Mouse (Mus musculus) adrenal gland, postnatal 4 days (tissue): ENCODE data around the gene Fstl1. TPM values are rescaled to one million over a fixed set of nuclear protein-coding genes. Genes with fewer than 3 reads are reported as not detected.

Source experiments
- DNase-seq, 2 experiments: peaks; one replicate each; pipeline ENCODE4 v3.0.0; 2021 to 2022; ENCODE audit warnings: low spot score in 2 of 2, mixed read lengths in 2 of 2
- long read RNA-seq, 2 experiments: library from polyadenylated mRNA; stranded (forward); transcript quantifications; one replicate each; pipeline ENCODE4 v2.0.0; 2021
- total RNA-seq, 2 experiments: library from RNA; stranded (reverse); gene quantifications; 2 replicates each; pipeline ENCODE4 v1.2.3; 2021

Gene Fstl1
- 100 to 1,000 TPM; 242 to 304 TPM for total RNA-seq
- long read RNA-seq, experiment 1, transcript Fstl1-201 (11 exons, 3,789 nt): major isoform, 129 of 154 reads
- long read RNA-seq, experiment 1, partial matches to known transcripts: 22 of 154 reads
- long read RNA-seq, experiment 1, other reads (novel, unspliced or antisense): 3 of 154 reads
- long read RNA-seq, experiment 2, transcript Fstl1-201 (11 exons, 3,789 nt): major isoform, 611 of 770 reads
- long read RNA-seq, experiment 2, partial matches to known transcripts: 137 of 770 reads
- long read RNA-seq, experiment 2, other reads (novel, unspliced or antisense): 22 of 770 reads

GRCm38 (mm10) chr16:37776860-37777651 is at the start of gene Fstl1:
Gene Fstl1, plus strand, starts transcription at chr16:37776873.
- DNase-seq: no peak

DNA sequence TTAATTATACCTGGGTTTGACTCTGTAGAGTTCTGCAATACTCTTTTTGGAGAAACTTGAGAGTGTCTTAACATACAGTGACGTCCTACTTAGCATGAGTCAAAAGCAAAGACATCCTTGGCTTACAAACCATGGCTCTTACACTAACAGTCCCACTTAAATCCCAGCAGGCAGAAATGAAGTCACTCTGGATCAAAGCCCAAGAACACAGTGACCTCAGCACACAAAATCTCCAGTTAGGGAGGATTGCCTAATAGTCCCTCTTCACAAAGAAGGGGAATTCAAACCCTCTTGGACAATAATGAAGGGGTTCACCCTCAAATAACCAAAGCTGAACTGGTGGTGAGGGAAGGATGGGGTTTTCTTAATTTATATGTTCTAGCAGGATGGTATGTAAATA is 48.0 kb upstream of the Fstl1 start:
- DNase-seq: no peak

GRCm38 (mm10) chr16:37729381-37730150 is 47.1 kb upstream of the Fstl1 start:
- no peak for DNase-seq

DNA sequence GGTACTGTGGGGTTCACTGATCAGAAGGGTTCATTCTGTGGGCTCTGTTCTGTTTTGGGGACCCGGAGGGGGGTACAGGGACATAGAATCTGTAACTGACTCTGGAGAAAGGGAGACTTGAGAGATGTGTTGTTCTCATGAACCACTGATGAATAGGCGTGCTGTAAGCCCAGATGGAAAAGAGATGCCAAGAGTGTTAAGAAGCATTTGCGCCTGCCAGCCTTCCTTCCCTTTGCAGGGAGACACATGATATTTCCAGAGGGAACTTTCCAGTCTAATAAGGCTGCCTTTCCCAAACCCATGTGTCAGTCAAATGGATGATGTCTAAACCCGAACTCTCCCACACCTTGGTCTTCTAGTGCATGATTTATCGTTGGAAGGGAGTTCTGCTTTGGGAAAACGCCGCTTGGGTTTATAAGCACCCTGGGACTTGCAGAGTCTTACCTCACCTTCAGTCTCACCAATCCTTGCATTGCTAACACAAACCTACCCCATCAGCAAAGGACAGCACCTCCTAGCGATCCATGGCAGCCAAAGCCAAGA is 46.3 kb upstream of the Fstl1 start:
- no peak for DNase-seq

DNA sequence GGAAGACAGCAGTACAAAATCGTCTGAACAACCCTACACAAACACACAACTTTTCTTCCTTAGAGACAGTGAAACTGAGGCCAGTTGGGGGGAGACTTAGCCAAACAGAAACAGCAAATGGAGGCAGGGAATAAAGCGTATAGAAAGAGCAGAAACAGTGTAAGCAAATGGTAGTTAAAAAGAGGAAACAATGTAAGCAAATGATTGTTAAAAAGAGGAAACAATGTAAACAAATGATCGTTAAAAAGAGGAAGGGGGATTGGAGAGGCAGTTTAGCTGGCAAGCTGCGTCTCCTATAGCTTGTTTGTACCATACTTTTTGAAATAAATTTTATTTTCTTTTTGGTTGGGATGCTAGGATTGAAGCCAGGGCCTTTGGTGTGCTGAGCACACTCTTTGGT is 45.2 kb upstream of the Fstl1 start:
- DNase-seq: no peak

DNA sequence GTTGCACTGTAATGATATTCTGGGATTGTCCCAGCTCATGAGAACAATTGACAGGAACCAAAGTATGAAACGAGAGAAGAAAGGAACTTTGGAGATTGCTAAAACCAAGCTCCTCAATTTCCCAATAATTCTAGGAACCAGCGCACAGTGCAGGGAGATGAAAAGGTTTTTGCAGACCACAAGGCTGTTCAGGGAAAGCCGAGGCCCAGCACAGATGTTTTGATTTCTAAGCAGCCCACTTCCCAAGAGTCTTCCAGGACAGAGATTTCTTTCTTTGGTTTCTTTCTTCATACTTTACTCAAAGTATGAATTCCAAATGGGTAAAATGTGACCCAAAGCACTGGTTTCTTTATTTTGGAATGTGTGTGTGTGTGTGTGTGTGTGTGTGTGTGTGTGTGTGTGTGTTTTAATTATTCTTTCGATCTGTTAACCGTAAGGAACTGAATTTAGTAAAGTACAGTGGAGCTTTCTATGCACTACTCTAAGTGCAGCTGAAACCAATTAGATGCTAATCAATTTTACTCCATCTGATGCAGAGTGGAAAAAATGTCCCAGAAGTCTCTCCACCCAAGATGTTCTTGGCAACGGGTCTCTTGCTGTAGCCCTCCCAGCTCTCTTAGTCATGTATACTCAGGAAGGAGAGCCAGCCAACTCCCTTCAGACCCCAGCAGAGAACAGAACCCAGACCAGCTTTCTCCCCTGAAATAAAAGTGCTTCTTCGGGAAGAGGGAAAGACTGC is 44.5 kb upstream of the Fstl1 start:
- no peak for DNase-seq

GRCm38 (mm10) chr16:37740076-37740475 is 36.6 kb upstream of the Fstl1 start:
- no peak for DNase-seq

DNA sequence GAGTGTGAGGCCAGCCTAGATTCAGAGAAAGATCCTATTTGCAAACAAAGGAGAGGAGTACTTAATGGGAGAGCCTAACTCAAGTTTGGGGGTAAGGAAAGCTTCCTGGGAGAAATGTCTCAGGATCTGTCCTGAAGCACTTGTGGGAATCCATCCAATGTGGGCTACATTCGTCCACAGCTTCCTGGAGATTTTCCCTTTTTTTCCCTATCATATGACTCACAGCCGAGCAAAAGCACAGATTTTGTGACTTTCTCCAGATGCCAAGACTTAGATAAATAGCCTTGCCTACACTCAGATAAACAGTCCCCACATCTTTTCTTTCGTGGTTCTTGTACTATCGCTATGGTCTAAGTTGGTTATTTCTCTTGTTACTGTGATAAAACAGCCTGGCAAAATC is 34.4 kb upstream of the Fstl1 start:
- no peak for DNase-seq

DNA sequence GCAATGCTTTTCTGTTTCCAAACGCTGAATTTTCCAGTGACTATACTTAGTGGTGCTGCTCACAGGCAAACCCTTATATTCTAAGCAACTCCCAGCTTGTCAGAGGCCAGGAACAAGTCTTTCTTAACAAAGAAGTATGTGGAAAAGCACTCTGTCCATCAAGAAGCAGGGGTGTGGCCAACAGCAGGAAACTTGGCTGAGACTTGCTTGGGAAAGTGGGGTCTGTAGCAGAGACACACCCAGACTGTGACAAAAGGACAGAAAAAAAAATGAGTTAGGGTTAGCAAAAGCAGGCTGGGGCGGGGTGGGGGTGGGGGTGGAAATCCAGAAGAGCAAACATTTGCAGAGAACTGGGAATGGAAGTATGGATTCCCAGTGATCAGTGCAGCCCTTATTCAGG is 23.8 kb upstream of the Fstl1 start:
- no peak for DNase-seq

- DNase-seq: no peak
These were observed 22.9 kb upstream of the Fstl1 start for GRCm38 (mm10) chr16:37753809-37754208.

DNA sequence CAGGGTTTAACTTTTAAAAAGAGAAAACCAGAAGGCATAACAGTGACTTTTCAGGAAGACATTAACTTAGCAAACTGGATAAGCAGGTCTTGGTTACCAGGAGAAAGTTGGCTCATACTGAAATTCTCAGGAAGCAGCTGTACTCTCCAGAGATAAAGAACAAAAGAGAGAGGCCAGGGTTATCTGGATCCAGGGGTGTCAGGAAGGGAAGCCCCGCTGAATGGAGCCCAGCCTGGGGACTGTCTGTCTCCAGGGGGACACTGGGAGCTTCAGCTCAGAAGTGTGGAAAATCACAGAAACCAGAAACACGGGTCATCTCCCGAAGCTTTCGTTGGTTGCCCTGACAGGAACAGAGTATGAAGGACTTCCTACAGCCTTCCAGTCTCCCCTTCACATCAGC is 22.2 kb upstream of the Fstl1 start:
- DNase-seq: no peak

DNA sequence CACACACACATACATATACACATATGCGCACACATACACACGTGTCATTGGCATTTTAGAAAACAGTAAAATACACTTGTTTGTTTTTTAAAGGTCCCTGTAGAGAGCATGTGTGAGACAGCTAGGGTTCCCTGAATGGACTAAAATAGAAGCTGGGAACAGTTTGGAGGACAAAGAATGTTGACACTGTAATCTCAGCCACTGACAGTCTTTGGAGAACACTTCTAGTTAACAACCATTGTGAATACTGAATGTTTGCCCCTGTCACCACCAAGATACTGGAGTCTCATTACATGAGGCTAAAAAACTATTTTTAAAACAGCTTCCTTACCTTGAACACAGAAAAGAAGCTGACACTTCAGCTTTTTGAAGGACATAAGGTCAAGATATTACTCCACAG is 19.4 kb upstream of the Fstl1 start:
- DNase-seq: no peak

DNA sequence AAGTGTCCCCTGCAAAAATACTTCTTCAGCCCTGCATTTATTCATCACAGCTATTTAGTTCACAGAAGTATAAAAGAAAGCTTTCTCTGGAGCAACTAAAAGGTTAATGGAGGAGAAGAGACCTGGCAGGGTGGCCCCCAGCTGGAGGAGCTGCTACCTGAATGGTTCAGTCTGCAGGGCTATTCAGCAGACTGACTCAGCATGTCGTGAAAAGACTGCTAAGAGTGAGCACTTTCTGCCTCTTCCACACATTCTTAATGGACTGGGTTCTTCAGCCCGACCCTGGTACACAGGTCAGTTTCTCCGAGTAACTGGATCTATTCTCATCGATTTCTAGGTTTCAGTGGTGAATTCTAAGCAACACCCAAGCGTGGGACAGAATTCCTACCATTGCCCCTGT is 12.9 kb upstream of the Fstl1 start:
- DNase-seq: no peak

DNA sequence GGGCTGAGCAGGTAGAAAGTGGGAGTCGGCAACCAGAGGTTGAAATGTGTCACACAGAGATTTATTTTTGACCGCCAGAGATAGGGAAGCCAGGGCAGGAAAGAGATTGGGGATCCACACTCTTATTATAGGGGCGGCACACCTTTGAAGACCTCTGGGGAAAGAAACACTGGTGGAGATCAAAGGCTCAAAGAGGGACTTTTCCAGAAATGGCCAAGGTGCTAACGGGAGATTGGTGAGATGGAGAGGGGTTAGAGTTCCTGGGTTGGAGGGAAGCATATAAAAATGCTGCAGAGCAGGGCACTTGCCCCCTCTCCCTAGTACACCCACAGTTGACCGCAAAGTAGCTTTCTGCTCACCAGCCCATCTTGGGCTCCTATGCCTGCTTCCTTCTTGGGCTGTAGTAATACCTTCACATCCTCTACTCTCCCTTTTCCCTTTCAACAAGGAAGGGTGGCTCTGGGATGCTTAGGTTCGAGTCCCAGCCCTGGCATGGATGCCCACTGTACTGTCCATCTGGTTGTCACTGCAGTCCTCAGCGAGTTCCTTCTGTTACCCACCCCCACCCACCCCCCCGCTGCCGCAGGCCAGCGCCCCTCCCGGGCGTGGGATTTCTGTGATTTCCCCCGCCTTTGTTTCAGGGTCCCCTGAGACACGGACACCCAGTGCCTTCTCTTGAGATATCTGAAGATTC is 360 bp upstream of the Fstl1 start:
- DNase-seq: no peak

GRCm38 (mm10) chr16:37777796-37778475 is 1.3 kb downstream of the Fstl1 start:
- DNase-seq: no peak

- no peak for DNase-seq
These were observed 1.9 kb downstream of the Fstl1 start for GRCm38 (mm10) chr16:37778529-37778928.

GRCm38 (mm10) chr16:37779651-37780280 is 3.1 kb downstream of the Fstl1 start:
- DNase-seq: no peak

- DNase-seq: no peak
These were observed 3.7 kb downstream of the Fstl1 start for GRCm38 (mm10) chr16:37780386-37780785.

DNA sequence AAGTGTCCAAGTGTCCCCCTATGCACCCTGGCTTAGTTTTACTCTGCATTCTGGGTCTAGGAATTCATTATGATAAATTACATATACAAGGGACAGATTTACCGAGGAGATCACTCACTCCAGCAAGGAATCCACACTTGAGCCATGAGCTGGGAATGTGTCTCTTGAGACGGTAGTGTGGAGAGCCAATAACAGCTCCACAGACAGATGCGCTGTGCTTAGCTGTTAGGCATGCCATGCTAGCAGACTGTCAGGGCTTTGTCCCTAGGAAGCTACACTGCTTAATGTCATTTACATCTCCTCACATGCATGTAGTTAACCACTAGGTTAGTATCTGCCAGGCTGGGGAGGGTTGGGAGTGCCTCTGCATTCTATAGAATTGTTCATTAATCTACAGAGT is 4.2 kb downstream of the Fstl1 start:
- DNase-seq: no peak
